Mouse (Mus musculus) C2C12 (cell line): Measurements from ENCODE around the gene Whamm.

Source experiments
- CEBPB ChIP-seq: IDR thresholded peaks from one replicate; pipeline ENCODE4 v1.6.1; 2011; ENCODE audit warnings: low read depth, mild to moderate bottlenecking, control low read depth, moderate library complexity
- MAX ChIP-seq: IDR thresholded peaks from one replicate; pipeline ENCODE4 v1.6.1; 2011; ENCODE audit warnings: mild to moderate bottlenecking, control low read depth
- MYOD1 ChIP-seq: IDR thresholded peaks from one replicate; pipeline ENCODE4 v1.6.1; 2011; ENCODE audit warnings: low read depth; ENCODE audit not compliant: control insufficient read depth, insufficient read length
- MYOG ChIP-seq: IDR thresholded peaks from one replicate; pipeline ENCODE4 v1.6.1; 2011; ENCODE audit not compliant: control insufficient read depth, insufficient read length; ENCODE audit errors: extremely low read depth

DNA sequence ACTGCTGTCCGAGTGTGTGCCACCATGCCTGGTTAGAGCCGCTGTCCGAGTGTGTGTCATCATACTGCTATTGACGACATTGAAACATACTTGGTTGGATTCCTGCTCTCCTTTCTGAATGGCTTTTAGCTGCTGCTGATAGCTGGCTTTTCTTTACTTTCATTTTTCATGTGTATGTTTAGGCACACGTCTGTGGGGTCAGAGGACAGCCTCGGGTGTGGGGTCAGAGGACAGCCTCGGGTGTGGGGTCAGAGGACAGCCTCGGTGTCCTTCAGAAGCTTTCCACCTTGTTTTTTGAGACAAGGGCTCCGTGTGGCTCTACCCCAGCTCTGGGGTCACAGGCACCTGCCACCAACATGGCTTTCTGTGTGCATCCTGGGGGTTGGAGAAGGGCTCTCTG lies 21.6 kb downstream of the Whamm start:
- TF ChIP-seq MAX: no peak
- TF ChIP-seq MYOG: no peak
- no peak for TF ChIP-seq CEBPB
- no peak for TF ChIP-seq MYOD1
